Mouse (Mus musculus) intestine, embryonic 16.5 days (tissue): Measurements from ENCODE around the gene Pdxp. TPM values are rescaled to one million over a fixed set of nuclear protein-coding genes. Genes with fewer than 3 reads are reported as not detected.
A peak's percentile ranks its signal among the peaks of the same experiment; 100 is the strongest.

Experiments
- ATAC-seq: fragments of 200-750 bp; cut with Nextera tagmentation; 2 replicates; pipeline ENCODE4 v1.8.0; 2017; ENCODE audit warnings: moderate TSS enrichment, moderate library complexity
- H3K27ac ChIP-seq: fragments of 300-500 bp; sonication (generic); 2 replicates; pipeline ENCODE4 v1.5.1; 2014; ENCODE audit warnings: mild to moderate bottlenecking, low read length
- H3K27me3 ChIP-seq: fragments of 300-500 bp; sonication (generic); replicated peaks from 2 replicates; pipeline ENCODE4 v1.6.1; 2014; ENCODE audit warnings: low read length, control low read depth, mixed read lengths; ENCODE audit not compliant: control insufficient read depth, insufficient read depth
- H3K36me3 ChIP-seq: fragments of 300-500 bp; sonication (generic); 2 replicates; pipeline ENCODE4 v1.6.1; 2014; ENCODE audit warnings: low read length, control low read depth; ENCODE audit not compliant: control insufficient read depth, insufficient read depth
- H3K4me1 ChIP-seq: fragments of 300-500 bp; sonication (generic); 2 replicates; pipeline ENCODE4 v1.6.1; 2014; ENCODE audit warnings: low read length, control low read depth, mixed read lengths; ENCODE audit not compliant: control insufficient read depth, insufficient read depth
- H3K4me2 ChIP-seq: fragments of 300-500 bp; sonication (generic); 2 replicates; pipeline ENCODE4 v1.6.1; 2014; ENCODE audit warnings: low read depth, low read length, control low read depth
- H3K4me3 ChIP-seq: fragments of 300-500 bp; sonication (generic); 2 replicates; pipeline ENCODE4 v1.5.1; 2014; ENCODE audit warnings: mild to moderate bottlenecking, low read length
- H3K9ac ChIP-seq: fragments of 300-500 bp; sonication (generic); 2 replicates; pipeline ENCODE4 v1.6.1; 2014; ENCODE audit warnings: low read depth, low read length
- H3K9me3 ChIP-seq: fragments of 300-500 bp; sonication (generic); 2 replicates; pipeline ENCODE4 v1.6.1; 2016; ENCODE audit warnings: low read length, control low read depth; ENCODE audit not compliant: control insufficient read depth
- WGBS: fragments of 180-500 bp; shearing (Covaris S2); extraction: QIAGEN DNeasy Blood & Tissue Kit; methylation state at CpG from one replicate; pipeline ENCODE4 v1.1.7; 2014; 5-methylcytosine and 5-hydroxymethylcytosine counted together
- polyA plus RNA-seq: library from polyadenylated mRNA; unstranded; fragments of >200 nt; fragmentation: Nextera tagmentation; extraction: Ambion mirVana; gene quantifications from 2 replicates; pipeline ENCODE4 v1.2.1, GENCODE M21; 2015

Pdxp gene
- polyA plus RNA-seq: 2.2 and 6.4 TPM in 2 replicates

GRCm38 (mm10) chr15:78913632-78914090 lies at the start of gene Pdxp:
TSS of gene Pdxp (plus strand) at chr15:78913919.
- H3K4me1 ChIP-seq: peaks cover 22% of the 10 kb centered on the region
- no peaks in the 10 kb centered on the region for H3K9me3 ChIP-seq
- WGBS: under 1% methylated on average over 49 of the region's 51 CpGs
- no peaks in the 10 kb centered on the region for H3K36me3 ChIP-seq
- peak within 1 kb of the TSS; percentile 66 for H3K4me3 ChIP-seq
- H3K4me2 ChIP-seq: peak within 1 kb of the TSS; percentile 99
- H3K27me3 ChIP-seq: no peaks in the 10 kb centered on the region
- H3K27ac ChIP-seq: peak within 1 kb of the TSS; percentile 79
- H3K9ac ChIP-seq: peak within 1 kb of the TSS; percentile 77
- ATAC-seq: peak; percentile 93

- peak overlapping the region; percentile 85 for H3K27ac ChIP-seq
- no peaks in the 10 kb centered on the region for H3K36me3 ChIP-seq
- H3K27me3 ChIP-seq: no peaks in the 10 kb centered on the region
- H3K9ac ChIP-seq: 0 out of 2 replicates have a peak overlapping the region, but pooled peaks have one; percentile 2
- H3K9me3 ChIP-seq: no peaks in the 10 kb centered on the region
- ATAC-seq: peak; percentile 72
- no peak overlapping the region for H3K4me2 ChIP-seq
- WGBS: 12% methylated on average over 9 of the region's 9 CpGs
- peaks cover 31% of the 10 kb centered on the region for H3K4me1 ChIP-seq
- H3K4me3 ChIP-seq: no peak overlapping the region
Measured at GRCm38 (mm10) chr15:78868398-78868797, 45.3 kb upstream of the Pdxp start.

GRCm38 (mm10) chr15:78868826-78869233 lies 44.9 kb upstream of the Pdxp start:
- Histone ChIP-seq H3K4me3 (no peak overlapping the region), H3K36me3 (no peaks in the 10 kb centered on the region), H3K9ac (0 out of 2 replicates have a peak overlapping the region, but pooled peaks have one; percentile 26), H3K9me3 (no peaks in the 10 kb centered on the region), H3K27me3 (no peaks in the 10 kb centered on the region), H3K4me1 (peaks cover 27% of the 10 kb centered on the region), H3K4me2 (no peak overlapping the region), H3K27ac (peak overlapping the region; percentile 85)
- ATAC-seq: peak; percentile 45
- 34% methylated on average over 7 of the region's 7 CpGs for WGBS

- Histone ChIP-seq H3K9me3 (no peaks in the 10 kb centered on the region), H3K27ac (no peak overlapping the region), H3K27me3 (no peaks in the 10 kb centered on the region), H3K36me3 (no peaks in the 10 kb centered on the region), H3K4me3 (no peak overlapping the region), H3K9ac (no peak overlapping the region), H3K4me1 (peaks cover 25% of the 10 kb centered on the region), H3K4me2 (no peak overlapping the region)
- WGBS: 29% methylated on average over 6 of the region's 6 CpGs
- no peak for ATAC-seq
Measured at GRCm38 (mm10) chr15:78869775-78870174, 43.9 kb upstream of the Pdxp start.

GRCm38 (mm10) chr15:78872021-78872608 lies 41.6 kb upstream of the Pdxp start:
- H3K4me2 ChIP-seq: no peak overlapping the region
- WGBS: 41% methylated on average over 5 of the region's 5 CpGs
- no peak for ATAC-seq
- H3K9ac ChIP-seq: no peak overlapping the region
- no peaks in the 10 kb centered on the region for H3K36me3 ChIP-seq
- no peak overlapping the region for H3K27ac ChIP-seq
- no peaks in the 10 kb centered on the region for H3K9me3 ChIP-seq
- H3K4me1 ChIP-seq: peaks cover 35% of the 10 kb centered on the region
- H3K4me3 ChIP-seq: no peak overlapping the region
- no peaks in the 10 kb centered on the region for H3K27me3 ChIP-seq

GRCm38 (mm10) chr15:78873803-78874435 lies 39.8 kb upstream of the Pdxp start:
- H3K27me3 ChIP-seq: no peaks in the 10 kb centered on the region
- no peak overlapping the region for H3K4me3 ChIP-seq
- peaks cover 26% of the 10 kb centered on the region for H3K4me1 ChIP-seq
- H3K36me3 ChIP-seq: no peaks in the 10 kb centered on the region
- H3K27ac ChIP-seq: no peak overlapping the region
- WGBS: 57% methylated on average over 13 of the region's 13 CpGs
- H3K9me3 ChIP-seq: no peaks in the 10 kb centered on the region
- H3K9ac ChIP-seq: 0 out of 2 replicates have a peak overlapping the region, but pooled peaks have one; percentile 35
- no peak overlapping the region for H3K4me2 ChIP-seq
- ATAC-seq: no peak

- ATAC-seq: no peak
- H3K4me1 ChIP-seq: peaks cover 31% of the 10 kb centered on the region
- H3K27ac ChIP-seq: peak overlapping the region; percentile 99
- WGBS: 62% methylated on average over 8 of the region's 8 CpGs
- H3K36me3 ChIP-seq: no peaks in the 10 kb centered on the region
- no peaks in the 10 kb centered on the region for H3K9me3 ChIP-seq
- no peaks in the 10 kb centered on the region for H3K27me3 ChIP-seq
- no peak overlapping the region for H3K9ac ChIP-seq
- H3K4me3 ChIP-seq: no peak overlapping the region
- H3K4me2 ChIP-seq: no peak overlapping the region
Measured at GRCm38 (mm10) chr15:78874989-78875388, 38.7 kb upstream of the Pdxp start.

- peaks cover 34% of the 10 kb centered on the region for H3K4me1 ChIP-seq
- no peaks in the 10 kb centered on the region for H3K9me3 ChIP-seq
- ATAC-seq: no peak
- H3K9ac ChIP-seq: peak overlapping the region; percentile 90
- H3K27me3 ChIP-seq: no peaks in the 10 kb centered on the region
- WGBS: 62% methylated on average over 5 of the region's 5 CpGs
- H3K4me3 ChIP-seq: peak overlapping the region; percentile 83; the same call in 1 of the 2 replicates
- H3K36me3 ChIP-seq: no peaks in the 10 kb centered on the region
- peak overlapping the region; percentile 60 for H3K4me2 ChIP-seq
- peak overlapping the region; percentile 99 for H3K27ac ChIP-seq
Measured at GRCm38 (mm10) chr15:78875537-78875936, 38.2 kb upstream of the Pdxp start.

GRCm38 (mm10) chr15:78876258-78876696 lies 37.4 kb upstream of the Pdxp start:
- ATAC-seq: peak; percentile 54
- peak overlapping the region; percentile 99 for H3K27ac ChIP-seq
- peak overlapping the region; percentile 83 for H3K4me3 ChIP-seq
- peak overlapping the region; percentile 90 for H3K9ac ChIP-seq
- 3% methylated on average over 17 of the region's 17 CpGs for WGBS
- H3K9me3 ChIP-seq: no peaks in the 10 kb centered on the region
- H3K27me3 ChIP-seq: no peaks in the 10 kb centered on the region
- H3K36me3 ChIP-seq: no peaks in the 10 kb centered on the region
- H3K4me1 ChIP-seq: peaks cover 34% of the 10 kb centered on the region
- peak overlapping the region; percentile 60 for H3K4me2 ChIP-seq
